Mouse (Mus musculus) forebrain, embryonic 14.5 days (tissue): ENCODE measurements around the gene Zfp677. TPM values are rescaled to one million over a fixed set of nuclear protein-coding genes. Genes with fewer than 3 reads are reported as not detected.

Experiments used
- polyA plus RNA-seq: library from polyadenylated mRNA; unstranded; fragments of >200 nt; fragmentation: Nextera tagmentation; extraction: Ambion mirVana; gene quantifications from 2 replicates; pipeline ENCODE4 v1.2.1, GENCODE M21; 2014

Gene Zfp677
- polyA plus RNA-seq, 1 experiment from 2014 or later, result 4.6 TPM

Other genes with a start within 250 kb of the Zfp677 start
- not detected in 2 replicates for gene Vmn1r234, start 157.7 kb upstream of the Zfp677 start, polyA plus RNA-seq
- not detected in 2 replicates for gene Vmn1r235, start 127.3 kb upstream of the Zfp677 start, polyA plus RNA-seq
- gene Vmn1r236, start 100.8 kb upstream of the Zfp677 start, polyA plus RNA-seq, result not detected in 2 replicates
- not detected in 2 replicates for gene Vmn1r237, start 71.9 kb upstream of the Zfp677 start, polyA plus RNA-seq
- 6.0 and 7.3 TPM in 2 replicates for gene Zfp54, start 39.5 kb downstream of the Zfp677 start, polyA plus RNA-seq
- 14.4 and 16.0 TPM in 2 replicates for gene Zfp51, start 66.6 kb downstream of the Zfp677 start, polyA plus RNA-seq
- 9.3 and 11.6 TPM in 2 replicates for gene Zfp53, start 105.2 kb downstream of the Zfp677 start, polyA plus RNA-seq
- 1.4 and 1.9 TPM in 2 replicates for gene Zfp52, start 151.8 kb downstream of the Zfp677 start, polyA plus RNA-seq
- 22.7 and 23.0 TPM in 2 replicates for gene Zfp948, start 183.3 kb downstream of the Zfp677 start, polyA plus RNA-seq